Mouse (Mus musculus) MEL (cell line): ENCODE data around the gene Pfkfb4. TPM values are rescaled to one million over a fixed set of nuclear protein-coding genes. Genes with fewer than 3 reads are reported as not detected.

Experiments
- DNase-seq: peaks from one replicate; pipeline ENCODE4 v3.0.0; 2011; ENCODE audit warnings: low read depth, low spot score
- H3K27ac ChIP-seq: 2 replicates; pipeline ENCODE4 v1.5.1; 2012; ENCODE audit warnings: low read depth, mild to moderate bottlenecking, control low read depth, low read length, moderate library complexity; ENCODE audit not compliant: control insufficient read depth
- H3K27me3 ChIP-seq, 2 experiments: fragments of 150-350 bp in 1 of 2; sonication (generic) in 1 of 2; 2 replicates each; pipeline ENCODE4 v1.6.1; 2012; ENCODE audit warnings: low read length in 2 of 2, mild to moderate bottlenecking in 2 of 2, improper control_type of control experiment in 1 of 2, moderate library complexity in 1 of 2; ENCODE audit not compliant: insufficient read depth in 2 of 2, control insufficient read depth in 1 of 2
- H3K36me3 ChIP-seq, 2 experiments: 2 replicates each; pipeline ENCODE4 v1.6.1; 2012 to 2014; ENCODE audit warnings: low read length in 2 of 2, improper control_type of control experiment in 1 of 2, inconsistent platforms in 1 of 2, mild to moderate bottlenecking in 1 of 2; ENCODE audit not compliant: insufficient read depth in 2 of 2, control insufficient read depth in 1 of 2
- H3K4me1 ChIP-seq, 2 experiments: fragments of 150-350 bp in 1 of 2; sonication (generic) in 1 of 2; 2 replicates each; pipeline ENCODE4 v1.6.1; 2012; ENCODE audit warnings: low read length in 2 of 2, improper control_type of control experiment in 1 of 2, mild to moderate bottlenecking in 1 of 2; ENCODE audit not compliant: insufficient read depth in 2 of 2, control insufficient read depth in 1 of 2
- H3K4me3 ChIP-seq, 2 experiments: fragments of 150-350 bp in 1 of 2; sonication (generic) in 1 of 2; 2 replicates each; pipeline ENCODE4 v1.5.1; 2012; ENCODE audit warnings: low read depth in 2 of 2, low read length in 2 of 2, mild to moderate bottlenecking in 2 of 2, moderate library complexity in 2 of 2, control low read depth in 1 of 2, improper control_type of control experiment in 1 of 2; ENCODE audit not compliant: control insufficient read depth in 1 of 2, insufficient read depth in 1 of 2
- H3K79me2 ChIP-seq: 2 replicates; pipeline ENCODE4 v1.6.1; 2012; ENCODE audit warnings: mild to moderate bottlenecking, low read length, moderate library complexity; ENCODE audit not compliant: control insufficient read depth, poor library complexity, insufficient read depth
- H3K9ac ChIP-seq: 2 replicates; pipeline ENCODE4 v1.6.1; 2012; ENCODE audit warnings: low read depth, mild to moderate bottlenecking, control low read depth, low read length, moderate library complexity; ENCODE audit not compliant: control insufficient read depth, poor library complexity, severe bottlenecking
- H3K9me3 ChIP-seq: fragments of 150-350 bp; sonication (generic); replicated peaks from 2 replicates; pipeline ENCODE4 v1.6.1; 2012; ENCODE audit warnings: mild to moderate bottlenecking, low read length, improper control_type of control experiment, moderate library complexity; ENCODE audit not compliant: insufficient read depth
- BHLHE40 ChIP-seq: IDR thresholded peaks from 2 replicates; pipeline ENCODE4 v1.6.1; 2012; ENCODE audit warnings: low read depth, mild to moderate bottlenecking, inconsistent platforms, low read length, improper control_type of control experiment, borderline replicate concordance
- CHD1 ChIP-seq: IDR thresholded peaks from 2 replicates; pipeline ENCODE4 v1.6.1; 2012; ENCODE audit warnings: low read depth, mild to moderate bottlenecking, inconsistent platforms, low read length, improper control_type of control experiment
- CHD2 ChIP-seq: IDR thresholded peaks from 2 replicates; pipeline ENCODE4 v1.6.1; 2011; ENCODE audit warnings: low read length, improper control_type of control experiment
- CTCF ChIP-seq, 3 experiments: IDR thresholded peaks in 2 of 3; conservative IDR thresholded peaks in 1 of 3; 2 replicates each; pipeline ENCODE4 v1.5.1; 2011 to 2012; ENCODE audit warnings: low read length in 3 of 3, low read depth in 2 of 3, mild to moderate bottlenecking in 2 of 3, improper control_type of control experiment in 1 of 3, inconsistent platforms in 1 of 3, mixed read lengths in 1 of 3, moderate library complexity in 1 of 3; ENCODE audit not compliant: control insufficient read depth in 1 of 3, insufficient read depth in 1 of 3, poor library complexity in 1 of 3, severe bottlenecking in 1 of 3
- E2F4 ChIP-seq: IDR thresholded peaks from 2 replicates; pipeline ENCODE4 v1.6.1; 2011; ENCODE audit warnings: low read depth, low read length, improper control_type of control experiment, borderline replicate concordance
- ELF1 ChIP-seq: IDR thresholded peaks from 2 replicates; pipeline ENCODE4 v1.6.1; 2014; ENCODE audit warnings: low read depth, mild to moderate bottlenecking, inconsistent platforms, low read length, improper control_type of control experiment, moderate library complexity
- EP300 ChIP-seq, 2 experiments: IDR thresholded peaks; 2 replicates each; pipeline ENCODE4 v1.6.1; 2011; ENCODE audit warnings: improper control_type of control experiment in 2 of 2, low read length in 2 of 2, low read depth in 1 of 2, mild to moderate bottlenecking in 1 of 2
- ETS1 ChIP-seq: IDR thresholded peaks from 2 replicates; pipeline ENCODE4 v1.6.1; 2012; ENCODE audit warnings: low read depth, mild to moderate bottlenecking, inconsistent platforms, low read length, improper control_type of control experiment, moderate library complexity
- GABPA ChIP-seq: IDR thresholded peaks from 2 replicates; pipeline ENCODE4 v1.6.1; 2012; ENCODE audit warnings: low read depth, mild to moderate bottlenecking, inconsistent platforms, low read length, improper control_type of control experiment, moderate library complexity
- GATA1 ChIP-seq: IDR thresholded peaks from 2 replicates; pipeline ENCODE4 v1.6.1; 2011; ENCODE audit warnings: low read depth, low read length, improper control_type of control experiment
- HCFC1 ChIP-seq: IDR thresholded peaks from 2 replicates; pipeline ENCODE4 v1.6.1; 2012; ENCODE audit warnings: low read depth, mild to moderate bottlenecking, inconsistent platforms, low read length, improper control_type of control experiment, moderate library complexity
- KAT2A ChIP-seq: conservative IDR thresholded peaks from 2 replicates; pipeline ENCODE4 v1.6.1; 2012; ENCODE audit warnings: low read depth, low read length, improper control_type of control experiment, inconsistent platforms
- MAFK ChIP-seq: IDR thresholded peaks from 2 replicates; pipeline ENCODE4 v1.6.1; 2011; ENCODE audit warnings: low read depth, mild to moderate bottlenecking, low read length, improper control_type of control experiment, borderline replicate concordance
- MAX ChIP-seq: IDR thresholded peaks from 2 replicates; pipeline ENCODE4 v1.6.1; 2011; ENCODE audit warnings: low read length, improper control_type of control experiment
- MAZ ChIP-seq: IDR thresholded peaks from 2 replicates; pipeline ENCODE4 v1.6.1; 2012; ENCODE audit warnings: low read depth, mild to moderate bottlenecking, inconsistent platforms, low read length, improper control_type of control experiment
- MEF2A ChIP-seq: IDR thresholded peaks from 2 replicates; pipeline ENCODE4 v1.6.1; 2014; ENCODE audit warnings: low read depth, mild to moderate bottlenecking, inconsistent platforms, low read length, improper control_type of control experiment; ENCODE audit not compliant: poor library complexity, insufficient replicate concordance, severe bottlenecking; ENCODE audit errors: extremely low read depth
- MXI1 ChIP-seq: IDR thresholded peaks from 2 replicates; pipeline ENCODE4 v1.6.1; 2011; ENCODE audit warnings: mild to moderate bottlenecking, low read depth, low read length, improper control_type of control experiment
- NELFE ChIP-seq: IDR thresholded peaks from 2 replicates; pipeline ENCODE4 v1.6.1; 2011; ENCODE audit warnings: low read depth, low read length, improper control_type of control experiment
- NRF1 ChIP-seq: IDR thresholded peaks from 2 replicates; pipeline ENCODE4 v1.6.1; 2014; ENCODE audit warnings: low read depth, mild to moderate bottlenecking, inconsistent platforms, low read length, improper control_type of control experiment, moderate library complexity; ENCODE audit not compliant: poor library complexity, insufficient read depth, severe bottlenecking
- POLR2A ChIP-seq, 2 experiments: IDR thresholded peaks; 2 replicates each; pipeline ENCODE4 v1.6.1; 2011 to 2012; ENCODE audit warnings: low read length in 2 of 2, mild to moderate bottlenecking in 2 of 2, control low read depth in 1 of 2, improper control_type of control experiment in 1 of 2, low read depth in 1 of 2, moderate library complexity in 1 of 2; ENCODE audit not compliant: control insufficient read depth in 1 of 2, insufficient read depth in 1 of 2, poor library complexity in 1 of 2
- POLR2AphosphoS2 ChIP-seq: IDR thresholded peaks from 2 replicates; pipeline ENCODE4 v1.6.1; 2011; ENCODE audit warnings: low read length, improper control_type of control experiment
- POLR2AphosphoS5 ChIP-seq: IDR thresholded peaks from 2 replicates; pipeline ENCODE4 v1.6.1; 2012; ENCODE audit warnings: low read depth, borderline replicate concordance, mild to moderate bottlenecking, inconsistent platforms, low read length, moderate library complexity, mixed read lengths
- RAD21 ChIP-seq: IDR thresholded peaks from 2 replicates; pipeline ENCODE4 v1.6.1; 2011; ENCODE audit warnings: mild to moderate bottlenecking, low read depth, low read length, improper control_type of control experiment
- RCOR1 ChIP-seq: IDR thresholded peaks from 2 replicates; pipeline ENCODE4 v1.6.1; 2012; ENCODE audit warnings: low read depth, mild to moderate bottlenecking, inconsistent platforms, low read length, improper control_type of control experiment
- SIN3A ChIP-seq: IDR thresholded peaks from 2 replicates; pipeline ENCODE4 v1.6.1; 2012; ENCODE audit warnings: low read length, improper control_type of control experiment, inconsistent platforms
- SMC3 ChIP-seq: IDR thresholded peaks from 2 replicates; pipeline ENCODE4 v1.6.1; 2011; ENCODE audit warnings: low read depth, low read length, improper control_type of control experiment
- TBP ChIP-seq: IDR thresholded peaks from 2 replicates; pipeline ENCODE4 v1.8.0; 2011; ENCODE audit warnings: low read depth, low read length, improper control_type of control experiment
- TCF12 ChIP-seq: IDR thresholded peaks from 2 replicates; pipeline ENCODE4 v1.6.1; 2014; ENCODE audit warnings: low read depth, mild to moderate bottlenecking, inconsistent platforms, low read length, improper control_type of control experiment, moderate library complexity
- UBTF ChIP-seq: IDR thresholded peaks from 2 replicates; pipeline ENCODE4 v1.6.1; 2012; ENCODE audit warnings: low read depth, mild to moderate bottlenecking, inconsistent platforms, low read length, improper control_type of control experiment, moderate library complexity, borderline replicate concordance; ENCODE audit not compliant: insufficient read depth
- USF1 ChIP-seq: IDR thresholded peaks from 2 replicates; pipeline ENCODE4 v1.6.1; 2014; ENCODE audit warnings: low read depth, mild to moderate bottlenecking, inconsistent platforms, low read length, improper control_type of control experiment, moderate library complexity
- ZC3H11A ChIP-seq: IDR thresholded peaks from 2 replicates; pipeline ENCODE4 v1.6.1; 2012; ENCODE audit warnings: low read depth, mild to moderate bottlenecking, inconsistent platforms, low read length, improper control_type of control experiment
- ZKSCAN1 ChIP-seq: IDR thresholded peaks from 2 replicates; pipeline ENCODE4 v1.6.1; 2012; ENCODE audit warnings: low read depth, mild to moderate bottlenecking, inconsistent platforms, low read length, improper control_type of control experiment, moderate library complexity
- ZMIZ1 ChIP-seq: IDR thresholded peaks from 2 replicates; pipeline ENCODE4 v1.6.1; 2012; ENCODE audit warnings: low read depth, mild to moderate bottlenecking, inconsistent platforms, low read length, improper control_type of control experiment, moderate library complexity
- polyA plus RNA-seq, 2 experiments: library from polyadenylated mRNA; stranded (reverse) in 1 of 2; unstranded in 1 of 2; fragments of >175 nt in 1 of 2; fragments of >200 nt in 1 of 2; gene quantifications; 2 replicates each; pipeline versions ENCODE4 v1.2.1 to v1.2.4; 2012; ENCODE audit warnings: low replicate concordance in 2 of 2, low read depth in 1 of 2; ENCODE audit not compliant: insufficient read length in 2 of 2, insufficient read depth in 1 of 2, missing spikeins in 1 of 2
- total RNA-seq: library from RNA; depleted of rRNA; stranded (reverse); fragments of 300-350 nt; gene quantifications from 2 replicates; pipeline ENCODE4 v1.2.3, GENCODE M21; 2012; rRNA removed

The Pfkfb4 gene
- total RNA-seq, result 3.2 and 5.1 TPM in 2 replicates
- 1 to 10 TPM in 1 of 2 experiments, not detected in 1; 6.4 TPM for polyA plus RNA-seq

- H3K9me3 ChIP-seq, result no peaks in the 10 kb centered on the region
- H3K79me2 ChIP-seq, result no peaks in the 10 kb centered on the region; the same call in 1 of the 2 replicates
- H3K27ac ChIP-seq, result peak within 1 kb of the TSS; percentile 65
- H3K9ac ChIP-seq, result peak within 1 kb of the TSS; percentile 74
- peak within 1 kb of the TSS; percentile 66 to 93 for H3K4me3 ChIP-seq
- H3K27me3 ChIP-seq, result no peaks in the 10 kb centered on the region
- peaks cover 6 to 38% of the 10 kb centered on the region in 2 experiments for H3K4me1 ChIP-seq
- DNase-seq, result peak; percentile 100
- TF ChIP-seq GABPA (no peak), TBP (peak; percentile 87), UBTF (no peak), HCFC1 (peak; percentile 70), MEF2A (no peak), RAD21 (no peak), EP300 (IDR thresholded peaks at IDR 0.05; ENCODE audit: low read depth in 1 of 2, low read length in 2 of 2) (no peak), CHD2 (no peak), CHD1 (no peak), POLR2AphosphoS2 (peak; percentile 79), SMC3 (no peak), MXI1 (peak; percentile 81), BHLHE40 (no peak), KAT2A (0 out of 2 replicates have a peak, but pooled peaks have one; percentile 21), MAX (no peak), ELF1 (no peak), ZKSCAN1 (no peak), TCF12 (peak; percentile 51; the same call in 1 of the 2 replicates), CTCF (IDR thresholded peaks at IDR 0.05 in 2 of 3, conservative IDR thresholded peaks at IDR 0.05 in 1 of 3; ENCODE audit: control insufficient read depth in 1 of 3, insufficient read depth in 1 of 3, low read depth in 2 of 3, low read length in 3 of 3, poor library complexity in 1 of 3, severe bottlenecking in 1 of 3) (no peak), ETS1 (peak; percentile 22; the same call in 1 of the 2 replicates), POLR2AphosphoS5 (no peak), E2F4 (no peak), ZC3H11A (no peak), RCOR1 (no peak), POLR2A (IDR thresholded peaks at IDR 0.05; ENCODE audit: control insufficient read depth in 1 of 2, insufficient read depth in 1 of 2, low read depth in 1 of 2, low read length in 2 of 2, poor library complexity in 1 of 2) (peak; percentile 77 to 97), GATA1 (no peak), MAFK (no peak), NELFE (peak; percentile 86), ZMIZ1 (peak; percentile 54; the same call in 1 of the 2 replicates), SIN3A (peak; percentile 63), USF1 (no peak), MAZ (no peak), NRF1 (peak; percentile 74)
- TF ChIP-seq, all 39 proteins: peak for 12
- H3K36me3 ChIP-seq, result peaks cover 0 to 20% of the 10 kb centered on the region in 2 experiments; a peak in 2 of 4 replicates
These were observed at the start of gene Pfkfb4 for GRCm38 (mm10) chr9:108991428-108992084. TSS of gene Pfkfb4 (plus strand) at chr9:108991778.
